Mouse (Mus musculus) stomach, postnatal 0 days (tissue): ENCODE data around the gene Fxyd2. TPM values are rescaled to one million over a fixed set of nuclear protein-coding genes. Genes with fewer than 3 reads are reported as not detected.

Experiments used
- ATAC-seq: fragments of 200-750 bp; cut with Nextera tagmentation; 2 replicates; pipeline ENCODE4 v1.8.0; 2017; ENCODE audit not compliant: low FRiP score, low TSS enrichment
- DNase-seq: peaks from one replicate; pipeline ENCODE4 v3.0.0-alpha.2; 2016; ENCODE audit warnings: low spot score
- H3K27ac ChIP-seq: fragments of 300-500 bp; sonication (generic); replicated peaks from 2 replicates; pipeline ENCODE4 v1.5.1; 2014; ENCODE audit warnings: mild to moderate bottlenecking, control low read depth
- H3K27me3 ChIP-seq: fragments of 300-500 bp; sonication (generic); 2 replicates; pipeline ENCODE4 v1.6.1; 2014; ENCODE audit warnings: low read length; ENCODE audit not compliant: control insufficient read depth, insufficient read depth
- H3K36me3 ChIP-seq: fragments of 300-500 bp; sonication (generic); 2 replicates; pipeline ENCODE4 v1.6.1; 2014; ENCODE audit warnings: low read length, mixed read lengths; ENCODE audit not compliant: control insufficient read depth, insufficient read depth
- H3K4me1 ChIP-seq: fragments of 300-500 bp; sonication (generic); replicated peaks from 2 replicates; pipeline ENCODE4 v1.6.1; 2014; ENCODE audit warnings: antibody characterized with exemption; ENCODE audit not compliant: control insufficient read depth, insufficient read depth
- H3K4me2 ChIP-seq: fragments of 300-500 bp; sonication (generic); replicated peaks from 2 replicates; pipeline ENCODE4 v1.6.1; 2014; ENCODE audit warnings: low read depth, mild to moderate bottlenecking, control low read depth, moderate library complexity
- H3K4me3 ChIP-seq: fragments of 300-500 bp; sonication (generic); 2 replicates; pipeline ENCODE4 v1.5.1; 2014; ENCODE audit warnings: low read depth, low read length, control low read depth
- H3K9ac ChIP-seq: fragments of 300-500 bp; sonication (generic); 2 replicates; pipeline ENCODE4 v1.6.1; 2014; ENCODE audit warnings: mild to moderate bottlenecking, low read length, control low read depth, mixed read lengths
- H3K9me3 ChIP-seq: fragments of 300-500 bp; sonication (generic); 2 replicates; pipeline ENCODE4 v1.6.1; 2016; ENCODE audit warnings: low read length; ENCODE audit not compliant: control insufficient read depth
- CTCF ChIP-seq: IDR thresholded peaks from 2 replicates; pipeline ENCODE4 v1.5.1; 2016; ENCODE audit warnings: antibody characterized with exemption, low read depth, mild to moderate bottlenecking, moderate library complexity
- EP300 ChIP-seq: optimal IDR thresholded peaks from 2 replicates; pipeline ENCODE3; 2016; ENCODE audit warnings: antibody characterized with exemption
- WGBS: fragments of 180-500 bp; shearing (Covaris S2); extraction: QIAGEN DNeasy Blood & Tissue Kit; methylation state at CpG from one replicate; pipeline ENCODE4 v1.1.7; 2014; 5-methylcytosine and 5-hydroxymethylcytosine counted together
- polyA plus RNA-seq: library from polyadenylated mRNA; unstranded; fragments of >200 nt; fragmentation: Nextera tagmentation; extraction: Ambion mirVana; gene quantifications from 2 replicates; pipeline ENCODE4 v1.2.1, GENCODE M21; 2015

Gene Fxyd2
- 1.3 and 2.2 TPM in 2 replicates for polyA plus RNA-seq

GRCm38 (mm10) chr9:45399434-45399833 is at the start of gene Fxyd2:
TSS of gene Fxyd2 (plus strand) at chr9:45399669.
- Histone ChIP-seq H3K27ac (no peak within 1 kb of the TSS), H3K9ac (no peak within 1 kb of the TSS), H3K4me2 (no peak within 1 kb of the TSS), H3K4me3 (no peak within 1 kb of the TSS), H3K4me1 (no peaks in the 10 kb centered on the region), H3K36me3 (no peaks in the 10 kb centered on the region), H3K27me3 (no peaks in the 10 kb centered on the region), H3K9me3 (no peaks in the 10 kb centered on the region)
- 75% methylated on average over 4 of the region's 4 CpGs for WGBS
- TF ChIP-seq CTCF = no peak
- TF ChIP-seq EP300 = no peak
- ATAC-seq (no peak), DNase-seq (no peak)

GRCm38 (mm10) chr9:45349851-45350250 is 49.6 kb upstream of the Fxyd2 start:
- Histone ChIP-seq H3K4me2 (no peak overlapping the region), H3K4me1 (no peaks in the 10 kb centered on the region), H3K9ac (no peak overlapping the region), H3K36me3 (no peaks in the 10 kb centered on the region), H3K27ac (no peak overlapping the region), H3K9me3 (no peaks in the 10 kb centered on the region), H3K27me3 (no peaks in the 10 kb centered on the region), H3K4me3 (no peak overlapping the region)
- 16% methylated on average over 5 of the region's 5 CpGs for WGBS
- DNase-seq (no peak), ATAC-seq (no peak)
- TF ChIP-seq CTCF = no peak
- TF ChIP-seq EP300 = no peak

GRCm38 (mm10) chr9:45355192-45355591 is 44.3 kb upstream of the Fxyd2 start:
- Histone ChIP-seq H3K4me2 (no peak overlapping the region), H3K4me1 (no peaks in the 10 kb centered on the region), H3K36me3 (no peaks in the 10 kb centered on the region), H3K9me3 (no peaks in the 10 kb centered on the region), H3K4me3 (no peak overlapping the region), H3K27ac (no peak overlapping the region), H3K9ac (no peak overlapping the region), H3K27me3 (no peaks in the 10 kb centered on the region)
- TF ChIP-seq EP300 (no peak), CTCF (no peak)
- DNase-seq (no peak), ATAC-seq (no peak)
- 78% methylated on average over 2 of the region's 2 CpGs for WGBS

- H3K4me1 ChIP-seq = no peaks in the 10 kb centered on the region
- DNase-seq (no peak), ATAC-seq (no peak)
- no peaks in the 10 kb centered on the region for H3K36me3 ChIP-seq
- no peak overlapping the region for H3K4me3 ChIP-seq
- WGBS = 22% methylated on average over 7 of the region's 7 CpGs
- H3K27ac ChIP-seq = no peak overlapping the region
- TF ChIP-seq CTCF = no peak
- TF ChIP-seq EP300 = no peak
- no peaks in the 10 kb centered on the region for H3K9me3 ChIP-seq
- H3K27me3 ChIP-seq = no peaks in the 10 kb centered on the region
- H3K4me2 ChIP-seq = no peak overlapping the region
- H3K9ac ChIP-seq = no peak overlapping the region
Observed at GRCm38 (mm10) chr9:45358356-45358755, 41.1 kb upstream of the Fxyd2 start.

GRCm38 (mm10) chr9:45362051-45362461 is 37.4 kb upstream of the Fxyd2 start:
- Histone ChIP-seq H3K4me2 (no peak overlapping the region), H3K4me1 (no peaks in the 10 kb centered on the region), H3K9me3 (no peaks in the 10 kb centered on the region), H3K36me3 (no peaks in the 10 kb centered on the region), H3K27me3 (no peaks in the 10 kb centered on the region), H3K9ac (no peak overlapping the region), H3K4me3 (no peak overlapping the region), H3K27ac (no peak overlapping the region)
- ATAC-seq (no peak), DNase-seq (peak; percentile 38)
- WGBS = 28% methylated on average over 2 of the region's 2 CpGs
- TF ChIP-seq EP300 (no peak), CTCF (no peak)

GRCm38 (mm10) chr9:45363639-45364214 is 35.7 kb upstream of the Fxyd2 start:
- WGBS = 68% methylated on average over 7 of the region's 7 CpGs
- H3K27ac ChIP-seq = no peak overlapping the region
- H3K4me2 ChIP-seq = no peak overlapping the region

More at GRCm38 (mm10) chr9:45363639-45364214, 35.7 kb upstream of the Fxyd2 start:
- TF ChIP-seq CTCF (no peak), EP300 (no peak)
- Histone ChIP-seq H3K27me3 (no peaks in the 10 kb centered on the region), H3K4me1 (no peaks in the 10 kb centered on the region), H3K36me3 (no peaks in the 10 kb centered on the region), H3K4me3 (no peak overlapping the region), H3K9me3 (no peaks in the 10 kb centered on the region), H3K9ac (no peak overlapping the region)
- no peak for DNase-seq
- no peak for ATAC-seq
